Mouse (Mus musculus) adrenal gland, adult 18-20 months (tissue): ENCODE results near the gene Pptc7. TPM values are rescaled to one million over a fixed set of nuclear protein-coding genes. Genes with fewer than 3 reads are reported as not detected.

Experiments used
- DNase-seq, 2 experiments: peaks; one replicate each; pipeline ENCODE4 v3.0.0; 2021 to 2022; ENCODE audit warnings: low spot score in 2 of 2
- total RNA-seq, 2 experiments: library from RNA; stranded (reverse); gene quantifications; 1 replicate in 1 of 2; 2 replicates in 1 of 2; pipeline ENCODE4 v1.2.3; 2021

Gene Pptc7
- total RNA-seq, 2 experiments from 2014 or later = 56.1 to 70.7 TPM

DNA sequence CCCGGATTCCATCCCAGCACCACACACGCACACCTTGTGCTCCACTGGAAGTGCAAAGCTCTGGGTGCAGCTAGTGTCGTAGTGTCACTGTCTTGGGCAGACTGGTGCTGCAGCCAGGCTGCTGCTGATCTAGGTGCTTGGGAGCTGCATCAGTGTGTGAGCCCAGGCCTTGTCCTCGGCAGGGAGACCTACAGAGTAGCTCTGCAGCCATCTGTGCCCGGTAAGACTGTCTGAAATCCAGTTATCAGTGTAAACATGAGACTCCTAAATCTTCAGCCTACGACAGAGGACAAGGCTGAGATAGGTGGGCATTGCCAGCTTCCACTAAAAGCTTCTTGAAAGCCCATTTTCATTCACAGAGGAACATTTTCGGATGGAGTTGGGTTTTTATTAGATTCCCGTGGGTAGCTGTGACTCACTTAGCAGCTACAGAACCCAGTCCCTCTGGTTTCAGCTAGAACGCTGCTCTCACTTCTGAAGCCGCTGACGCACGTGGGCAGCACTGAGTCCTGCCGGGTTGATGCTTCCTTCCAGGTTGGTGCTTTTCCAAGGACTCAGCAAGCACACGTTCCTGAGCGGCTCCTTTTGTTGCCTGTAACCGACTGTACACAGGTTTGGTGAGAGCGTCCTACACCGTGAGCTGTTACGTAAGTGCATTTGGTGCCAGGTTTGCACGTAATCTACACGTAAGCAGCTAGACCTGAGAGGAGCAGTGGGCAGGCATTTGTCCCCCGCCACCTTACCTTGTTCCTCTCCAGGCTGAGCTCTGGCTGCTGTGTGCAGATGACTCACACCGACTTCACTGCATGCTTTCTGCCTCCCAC is 40.7 kb downstream of the Pptc7 start:
- peak in 1 of 2 experiments; percentile 42 for DNase-seq

DNA sequence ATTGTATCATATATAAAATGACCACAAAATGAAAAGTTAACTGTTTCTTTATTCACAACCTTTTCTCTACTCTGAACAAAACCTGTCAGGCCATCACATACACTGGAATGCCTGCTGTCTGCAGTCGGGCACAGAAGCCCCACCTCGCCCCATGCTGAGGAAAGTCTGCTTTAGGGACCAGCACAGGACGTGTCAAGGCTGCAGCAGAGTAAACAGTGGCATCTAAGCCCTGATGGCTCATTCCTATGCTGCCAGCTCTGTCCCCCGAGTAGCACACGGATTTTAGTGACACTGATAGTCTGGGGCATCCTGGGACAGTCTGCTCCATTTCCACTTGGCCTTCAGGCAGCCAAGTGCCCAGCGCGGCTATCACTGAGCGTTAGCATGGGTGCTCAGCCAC is 41.3 kb downstream of the Pptc7 start:
- DNase-seq = no peak

DNA sequence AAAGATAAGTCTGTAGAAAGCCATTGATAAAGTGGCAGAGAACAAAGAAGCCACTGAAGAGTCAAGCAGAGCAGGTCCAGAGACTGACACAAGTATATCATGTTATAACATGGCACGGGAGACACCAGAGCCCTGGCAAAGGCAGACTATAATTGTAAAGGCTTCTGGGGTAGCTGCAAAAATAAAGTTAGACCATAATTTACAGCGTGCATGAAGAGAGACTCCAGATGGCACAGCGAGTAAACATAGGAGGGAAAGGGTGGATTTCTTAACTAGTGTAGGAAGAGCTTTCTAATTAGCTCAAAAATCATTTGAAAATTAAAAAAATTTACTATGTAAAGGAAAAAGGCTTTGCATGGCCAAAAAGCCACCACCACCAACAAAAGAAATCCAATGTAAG is 43.1 kb downstream of the Pptc7 start:
- DNase-seq = no peak

DNA sequence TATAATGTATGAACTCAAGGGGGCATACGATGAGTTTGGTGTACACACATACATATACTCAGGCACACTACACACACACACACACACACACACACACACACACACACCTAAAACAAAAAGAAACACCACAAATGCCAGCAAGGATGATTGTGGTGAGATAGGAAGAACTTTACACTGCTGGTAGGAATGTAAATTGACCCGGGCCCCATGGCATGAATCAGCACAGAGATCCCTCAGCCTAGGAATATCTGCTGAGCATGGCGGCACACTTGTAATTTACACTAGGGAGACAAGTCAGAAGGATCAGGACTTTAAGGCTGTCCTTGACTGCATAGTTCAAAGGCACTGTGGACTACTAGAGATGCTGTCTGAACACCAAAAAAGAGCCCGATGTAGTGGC is 46.1 kb downstream of the Pptc7 start:
- no peak for DNase-seq

DNA sequence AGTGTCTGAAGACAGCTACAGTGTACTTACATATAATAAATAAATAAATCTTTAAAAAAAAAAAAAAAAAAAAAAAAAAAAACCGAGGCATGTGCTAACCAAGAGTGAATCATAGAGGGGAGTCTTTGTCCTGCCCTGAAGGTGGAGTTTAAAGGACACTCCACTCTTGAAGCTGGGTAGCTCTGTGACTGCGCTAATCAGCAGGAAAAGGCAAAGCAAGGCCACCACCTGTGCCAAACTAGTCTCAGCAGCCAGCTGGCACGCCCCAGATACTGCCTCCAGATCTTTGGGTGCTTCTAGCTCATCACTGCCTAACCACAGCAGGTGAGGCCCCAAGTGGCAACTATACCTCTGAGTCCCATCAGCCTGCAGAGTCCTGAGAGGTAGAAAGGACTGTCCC is 50.5 kb downstream of the Pptc7 start:
- DNase-seq = no peak

DNA sequence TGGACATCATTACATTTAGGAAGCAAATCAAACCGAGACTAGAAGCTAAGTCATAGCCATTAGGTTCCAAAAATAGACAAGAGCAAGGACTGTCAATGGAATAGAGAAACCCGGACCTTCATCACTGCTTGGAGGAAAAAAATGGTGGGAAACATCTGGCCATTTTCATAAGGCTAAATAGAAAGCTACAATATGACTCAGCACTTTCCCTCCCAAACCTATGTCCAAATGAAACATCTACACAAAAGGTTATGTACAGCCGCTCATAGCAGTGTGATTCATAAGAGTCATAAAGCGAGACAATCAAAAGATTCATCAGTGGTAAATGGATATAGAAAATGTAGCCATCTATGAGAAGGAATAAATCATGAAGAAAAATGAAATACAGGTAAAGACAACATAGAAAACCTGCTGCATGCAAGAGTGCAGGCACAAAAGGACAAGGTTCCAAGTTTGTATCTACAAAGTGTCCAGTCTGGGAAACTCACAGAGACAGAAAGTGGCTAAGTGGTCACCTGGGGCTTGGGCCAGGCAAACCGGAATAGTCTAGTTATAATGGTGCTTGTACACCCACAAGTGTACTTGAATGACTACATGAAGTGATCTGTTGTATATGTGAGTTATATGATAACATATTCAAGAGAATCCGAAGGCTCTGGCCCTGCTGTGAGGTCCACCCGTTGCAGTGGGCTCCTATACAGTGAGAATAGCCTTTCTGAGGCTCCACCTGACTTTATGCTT is 52.6 kb downstream of the Pptc7 start:
- no peak for DNase-seq

DNA sequence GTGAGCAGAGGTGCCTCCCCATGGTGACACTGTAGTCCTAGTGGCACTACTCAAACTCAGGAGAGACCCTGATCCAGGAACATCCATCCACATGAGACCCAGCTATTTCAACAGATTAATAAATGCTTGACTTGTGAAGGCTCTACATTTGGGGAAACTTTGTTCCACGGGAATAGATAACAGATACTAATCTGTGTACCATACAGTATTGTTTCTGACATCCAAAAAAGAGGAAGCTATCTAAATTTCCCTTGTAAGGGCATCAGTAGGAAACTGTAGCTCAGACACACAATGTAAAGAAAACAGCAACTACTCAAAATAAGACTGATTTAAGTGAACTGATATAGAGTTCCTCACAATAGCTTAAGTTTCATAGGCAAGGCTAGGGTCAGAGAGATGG is 58.7 kb downstream of the Pptc7 start:
- DNase-seq = no peak

DNA sequence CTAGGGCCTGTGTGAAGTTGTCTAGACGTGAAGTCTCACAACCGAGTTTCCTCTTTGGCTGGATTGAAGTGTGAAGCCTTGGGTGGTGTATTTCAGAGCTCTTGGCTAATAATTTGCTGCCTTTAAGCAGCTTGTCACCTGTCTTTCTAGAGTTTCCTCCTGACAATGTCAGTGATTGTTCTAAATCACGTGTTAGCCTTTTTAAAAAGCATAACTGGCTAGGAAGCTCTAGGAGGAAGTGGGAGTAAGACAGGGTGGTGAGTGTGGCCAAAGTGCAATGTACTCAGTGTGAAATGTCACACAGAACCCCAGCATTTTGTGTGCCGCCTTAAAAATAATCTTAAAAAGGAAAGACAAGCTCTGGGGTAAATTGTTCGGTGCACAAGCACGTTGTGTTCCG is 59.6 kb downstream of the Pptc7 start:
- no peak for DNase-seq

DNA sequence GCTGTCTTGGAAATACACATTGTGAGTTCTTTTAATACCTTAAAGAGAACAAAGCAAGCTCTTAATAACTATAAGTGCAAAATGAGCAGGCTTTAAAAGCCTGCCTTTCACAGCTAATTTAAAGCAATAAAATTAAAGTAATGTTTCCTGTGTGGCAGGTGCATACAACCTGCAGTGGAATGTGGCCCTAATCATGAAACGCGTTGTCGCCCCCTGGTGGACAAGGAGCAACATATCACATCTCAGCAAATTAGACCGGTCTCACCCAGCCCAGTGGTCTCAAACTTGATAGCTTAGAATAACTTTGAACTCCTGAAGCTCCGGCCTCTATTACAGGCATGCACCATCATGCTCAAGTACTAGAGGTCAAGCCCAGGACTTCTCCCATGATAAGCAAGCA is 60.1 kb downstream of the Pptc7 start:
- peak; percentile 78 to 85 for DNase-seq

DNA sequence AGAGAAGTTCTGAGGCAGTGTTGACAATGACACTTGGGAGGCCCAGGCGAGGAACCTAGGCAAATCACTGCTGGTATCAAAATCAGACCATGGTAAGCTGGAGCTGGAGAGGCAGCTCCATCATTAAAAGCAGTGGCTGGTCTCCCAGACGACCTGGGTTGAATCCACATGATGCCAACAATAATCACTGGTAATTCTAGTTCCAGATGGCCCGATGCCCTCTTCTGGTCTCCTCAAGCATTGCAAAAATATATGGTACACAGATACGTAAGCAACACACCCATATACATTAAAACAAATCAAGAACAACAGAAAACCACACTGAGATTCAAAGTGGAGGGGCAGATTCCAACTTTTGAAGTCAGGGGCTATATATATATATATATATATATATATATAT is 61.6 kb downstream of the Pptc7 start:
- DNase-seq = no peak

DNA sequence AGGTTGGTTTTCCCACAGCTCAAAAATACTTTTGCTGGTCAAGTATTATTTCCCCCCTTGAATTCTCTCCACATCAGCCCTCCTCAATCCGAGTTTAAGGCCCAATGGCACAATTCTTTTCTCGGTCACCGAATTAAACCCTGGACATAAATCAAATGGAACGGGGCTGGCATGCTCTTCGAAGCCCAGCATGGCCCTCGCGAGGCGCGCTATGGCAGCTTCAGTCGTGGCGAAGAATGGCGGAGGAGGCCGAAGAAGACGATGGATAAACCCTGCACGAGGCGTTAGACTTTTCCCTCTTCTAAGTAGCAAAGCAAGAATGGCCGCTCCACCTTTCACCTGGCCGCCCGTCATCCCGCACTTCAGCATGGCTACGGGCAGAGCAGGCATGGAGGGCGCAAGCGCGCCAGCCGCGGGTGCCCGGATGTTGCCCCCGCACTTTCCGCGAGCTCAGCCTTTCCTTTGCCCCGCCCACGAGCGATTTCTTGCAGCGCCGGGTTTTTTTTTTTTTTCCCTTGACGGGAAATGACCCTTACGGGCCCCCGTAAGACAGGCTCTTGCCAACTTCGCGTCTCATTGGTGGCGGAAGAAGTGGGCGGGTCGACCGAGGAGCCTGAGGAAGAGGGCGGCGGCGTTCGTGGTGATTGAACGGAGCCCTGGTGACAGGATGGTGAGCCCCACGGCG is 69.8 kb downstream of the Pptc7 start, which contains the start of the genes Rad9b and Vps29:
Rad9b (minus strand) TSS at position 427 of the 685 bp plus-strand sequence.
Vps29 (plus strand) TSS at position 563 of the 685 bp plus-strand sequence.
- peak; percentile 98 for DNase-seq

DNA sequence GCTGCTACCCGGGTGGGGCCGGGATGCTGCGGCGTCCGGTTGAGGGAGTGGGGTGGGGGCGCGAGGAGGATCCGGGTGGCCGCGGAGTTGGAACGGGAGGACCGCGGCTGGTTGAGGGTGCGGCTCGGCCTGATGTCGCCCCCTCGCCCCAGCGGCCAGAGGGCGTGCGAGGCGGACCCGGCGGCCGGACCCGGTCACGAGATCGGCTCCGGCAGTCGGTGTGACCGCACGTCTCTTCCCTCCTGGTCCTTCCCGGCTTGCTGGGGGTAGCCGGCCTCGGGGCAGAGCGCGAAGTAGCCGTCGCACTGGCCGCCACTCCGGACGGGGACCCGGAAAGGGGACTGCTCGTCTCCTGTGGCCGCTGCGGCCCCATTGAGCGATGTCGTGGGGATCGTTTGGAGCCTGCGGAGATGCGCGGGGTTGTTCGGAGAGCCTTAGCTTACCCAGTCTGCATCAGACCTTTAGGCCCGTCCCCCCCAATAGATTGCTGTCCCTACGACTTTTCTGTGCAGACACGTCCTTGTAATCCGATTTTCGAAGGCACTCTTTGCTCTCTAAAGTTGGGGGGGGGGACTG is 70.4 kb downstream of the Pptc7 start:
- DNase-seq = no peak

DNA sequence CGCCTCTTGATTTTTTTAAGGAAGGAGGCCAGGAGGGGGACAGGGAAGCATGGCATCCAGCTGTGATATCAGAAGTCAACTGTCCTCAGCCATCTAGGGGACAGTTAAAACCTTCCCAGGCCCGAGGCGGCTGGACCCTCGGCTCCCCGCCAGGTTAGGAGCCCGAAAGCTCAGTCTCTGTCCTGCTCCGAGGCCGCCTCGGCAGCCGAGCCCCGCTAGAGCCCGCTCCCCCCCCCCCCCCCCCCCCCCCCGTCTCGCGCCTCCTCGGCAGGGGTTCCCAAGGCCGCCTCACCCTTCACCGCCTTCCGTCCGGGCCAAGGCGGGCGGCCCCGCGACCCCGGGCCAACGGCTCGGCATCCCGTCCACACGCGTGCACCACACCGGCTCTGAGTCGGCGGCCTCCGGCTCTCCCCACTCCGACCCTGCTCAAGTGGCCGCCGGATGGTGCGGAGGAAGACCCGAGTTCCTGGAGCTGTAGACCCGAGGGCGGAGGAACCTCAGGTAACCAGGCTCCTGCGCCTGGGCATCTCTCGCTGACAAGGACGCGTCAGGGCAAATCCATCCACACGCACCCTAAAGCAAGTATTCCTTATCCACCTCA is 87.5 kb downstream of the Pptc7 start, which contains the start of gene Gpn3:
Gpn3 (plus strand) TSS at position 286 of the 601 bp plus-strand sequence.
- DNase-seq = peak; percentile 32 to 49

DNA sequence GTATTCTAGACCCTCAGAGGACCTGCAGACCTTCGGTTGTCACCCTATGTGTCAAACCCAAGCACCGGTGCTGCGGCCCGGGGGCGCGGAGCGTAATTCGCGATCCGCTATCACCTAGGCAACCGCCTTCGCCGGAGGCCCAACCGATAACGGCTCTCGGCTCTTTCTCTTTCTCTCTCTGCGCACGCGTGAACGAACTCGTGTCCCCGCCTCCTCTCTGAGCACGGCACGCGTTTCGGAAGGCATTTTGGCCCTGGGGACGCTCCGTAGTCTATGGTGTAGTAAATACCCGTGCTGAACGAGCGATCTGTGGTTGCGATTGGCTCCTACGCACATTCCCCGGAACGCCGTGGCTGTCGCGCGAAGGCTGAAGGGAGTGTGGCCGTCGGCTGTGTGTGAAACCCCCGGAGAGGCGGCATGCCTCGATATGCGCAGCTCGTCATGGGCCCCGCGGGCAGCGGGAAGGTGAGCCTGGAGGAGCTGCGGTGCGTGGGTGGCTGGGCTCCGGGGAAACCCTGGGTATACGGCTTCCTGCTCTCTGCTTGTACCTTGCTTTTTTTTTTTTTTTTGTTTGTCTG is 88.1 kb downstream of the Pptc7 start, which contains the start of gene Fam216a:
Fam216a (minus strand) TSS at position 173 of the 578 bp plus-strand sequence.
- DNase-seq = peak; percentile 99

DNA sequence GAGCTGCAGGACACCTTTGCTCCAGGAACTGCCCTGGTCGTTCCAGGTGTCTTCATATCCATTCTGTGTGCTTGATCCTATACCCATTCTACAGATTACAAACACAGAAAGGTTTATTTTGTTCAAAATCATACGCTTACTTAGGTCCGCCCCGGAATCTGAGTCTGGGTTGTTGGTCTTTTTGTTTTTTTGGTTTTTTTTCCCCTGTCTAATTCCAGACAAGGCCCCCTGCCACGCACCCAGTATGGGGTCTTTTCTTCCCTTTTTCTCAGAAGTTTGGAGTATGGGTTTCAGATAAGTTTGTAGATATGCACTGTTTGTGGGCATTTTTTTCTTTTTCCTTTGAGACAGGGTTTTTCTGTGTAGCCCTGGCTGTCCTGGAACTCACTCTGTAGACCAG is 88.7 kb downstream of the Pptc7 start:
- DNase-seq = no peak

Other genes with a start within 250 kb of the Pptc7 start
- gene Cux2, start 234.3 kb upstream of the Pptc7 start, total RNA-seq = 10 to 100 TPM; 11.4 to 15.0 TPM
- gene Myl2, start 183.4 kb upstream of the Pptc7 start, total RNA-seq = not detected
- gene Ccdc63, start 143.5 kb upstream of the Pptc7 start, total RNA-seq = under 1 TPM in 1 of 2 experiments, not detected in 1; 0.13 TPM
- 100 to 1,000 TPM; 142 to 147 TPM for gene Ppp1cc, start 126.1 kb upstream of the Pptc7 start, total RNA-seq
- gene Hvcn1, start 77.6 kb upstream of the Pptc7 start, total RNA-seq = 1 to 10 TPM; 1.8 to 8.5 TPM
- gene Tctn1, start 19.9 kb upstream of the Pptc7 start, total RNA-seq = 10 to 100 TPM; 10.6 to 11.8 TPM
- 1 to 10 TPM; 2.4 TPM for gene Rad9b, start 69.9 kb downstream of the Pptc7 start, total RNA-seq
- gene Vps29, start 70.0 kb downstream of the Pptc7 start, total RNA-seq = 100 to 1,000 TPM; 150 to 156 TPM
- gene Gpn3, start 87.5 kb downstream of the Pptc7 start, total RNA-seq = 10 to 100 TPM; 29.7 to 34.9 TPM
- gene Fam216a, start 88.0 kb downstream of the Pptc7 start, total RNA-seq = 10 to 100 TPM; 22.5 to 31.1 TPM
- 100 to 1,000 TPM; 238 to 281 TPM for gene Arpc3, start 107.5 kb downstream of the Pptc7 start, total RNA-seq
- gene Anapc7, start 137.3 kb downstream of the Pptc7 start, total RNA-seq = 10 to 100 TPM; 42.2 to 51.8 TPM
- gene Atp2a2, start 217.9 kb downstream of the Pptc7 start, total RNA-seq = 100 to 1,000 TPM; 198 to 199 TPM